Mouse (Mus musculus) heart, postnatal 4 days (tissue): Measurements from ENCODE around the gene Chka. TPM values are rescaled to one million over a fixed set of nuclear protein-coding genes. Genes with fewer than 3 reads are reported as not detected.

Experiments used
- DNase-seq: peaks from one replicate; pipeline ENCODE4 v3.0.0; 2021
- total RNA-seq, 2 experiments: library from RNA; stranded (reverse); gene quantifications; 2 replicates each; pipeline ENCODE4 v1.2.3; 2021

The Chka gene
- total RNA-seq, 2 experiments from 2014 or later: 16.8 to 16.9 TPM

- DNase-seq: no peak
These were observed 4.6 kb upstream of the Chka start for GRCm38 (mm10) chr19:3846676-3847604.

- DNase-seq: no peak
These were observed 3.9 kb upstream of the Chka start for GRCm38 (mm10) chr19:3847711-3848110.

GRCm38 (mm10) chr19:3848207-3848808 is 3.3 kb upstream of the Chka start:
- DNase-seq: no peak

- no peak for DNase-seq
These were observed 2.3 kb upstream of the Chka start for GRCm38 (mm10) chr19:3849251-3849650.

- DNase-seq: no peak
These were observed 1.5 kb upstream of the Chka start for GRCm38 (mm10) chr19:3850076-3850475.

- no peak for DNase-seq
These were observed 615 bp upstream of the Chka start for GRCm38 (mm10) chr19:3850847-3851469.

GRCm38 (mm10) chr19:3851979-3852681 is 557 bp downstream of the Chka start:
- peak; percentile 65 for DNase-seq

- DNase-seq: no peak
These were observed 1.5 kb downstream of the Chka start for GRCm38 (mm10) chr19:3853121-3853520.

GRCm38 (mm10) chr19:3853891-3854290 is 2.3 kb downstream of the Chka start:
- peak; percentile 32 for DNase-seq

GRCm38 (mm10) chr19:3855091-3855490 is 3.5 kb downstream of the Chka start:
- DNase-seq: no peak

GRCm38 (mm10) chr19:3855601-3856000 is 4.0 kb downstream of the Chka start:
- no peak for DNase-seq

- no peak for DNase-seq
These were observed 5.6 kb downstream of the Chka start for GRCm38 (mm10) chr19:3857220-3857619.

- DNase-seq: no peak
These were observed 11.1 kb downstream of the Chka start for GRCm38 (mm10) chr19:3862713-3863112.

GRCm38 (mm10) chr19:3864960-3865359 is 13.4 kb downstream of the Chka start:
- DNase-seq: no peak

GRCm38 (mm10) chr19:3868290-3868689 is 16.7 kb downstream of the Chka start:
- no peak for DNase-seq

- DNase-seq: no peak
These were observed 19.9 kb downstream of the Chka start for GRCm38 (mm10) chr19:3871468-3871867.

- peak; percentile 68 for DNase-seq
These were observed 20.8 kb downstream of the Chka start for GRCm38 (mm10) chr19:3872373-3872772.

GRCm38 (mm10) chr19:3875045-3875444 is 23.5 kb downstream of the Chka start:
- no peak for DNase-seq

GRCm38 (mm10) chr19:3880054-3880848 is 28.7 kb downstream of the Chka start:
- DNase-seq: no peak

GRCm38 (mm10) chr19:3882214-3882613 is 30.6 kb downstream of the Chka start:
- DNase-seq: no peak

GRCm38 (mm10) chr19:3884325-3884990 is 32.9 kb downstream of the Chka start:
- no peak for DNase-seq
